Mouse (Mus musculus) liver, embryonic 16.5 days (tissue): ENCODE results near the gene Eps8. TPM values are rescaled to one million over a fixed set of nuclear protein-coding genes. Genes with fewer than 3 reads are reported as not detected.

Experiments
- ATAC-seq: fragments of 200-750 bp; cut with Nextera tagmentation; 2 replicates; pipeline ENCODE4 v1.8.0; 2017; ENCODE audit warnings: low read depth, mild to moderate bottlenecking, moderate number of reproducible peaks, moderate library complexity
- H3K27ac ChIP-seq: fragments of 300-500 bp; sonication (generic); 2 replicates; pipeline ENCODE4 v1.5.1; 2014; ENCODE audit warnings: mild to moderate bottlenecking, low read length
- H3K27me3 ChIP-seq: fragments of 300-500 bp; sonication (generic); 2 replicates; pipeline ENCODE4 v1.6.1; 2014; ENCODE audit warnings: low read depth, low read length, mixed read lengths; ENCODE audit not compliant: control insufficient read depth, insufficient read depth
- H3K36me3 ChIP-seq: fragments of 300-500 bp; sonication (generic); 2 replicates; pipeline ENCODE4 v1.6.1; 2014; ENCODE audit warnings: mild to moderate bottlenecking; ENCODE audit not compliant: control insufficient read depth, insufficient read depth
- H3K4me1 ChIP-seq: fragments of 300-500 bp; sonication (generic); 2 replicates; pipeline ENCODE4 v1.6.1; 2014; ENCODE audit warnings: low read depth, low read length, mixed read lengths; ENCODE audit not compliant: control insufficient read depth
- H3K4me2 ChIP-seq: fragments of 300-500 bp; sonication (generic); 2 replicates; pipeline ENCODE4 v1.6.1; 2014; ENCODE audit warnings: low read depth, low read length, mixed read lengths
- H3K4me3 ChIP-seq: fragments of 300-500 bp; sonication (generic); 2 replicates; pipeline ENCODE4 v1.5.1; 2014; ENCODE audit warnings: low read depth, mild to moderate bottlenecking, low read length
- H3K9ac ChIP-seq: fragments of 300-500 bp; sonication (generic); 2 replicates; pipeline ENCODE4 v1.6.1; 2014; ENCODE audit warnings: low read depth, low read length
- H3K9me3 ChIP-seq: fragments of 300-500 bp; sonication (generic); replicated peaks from 2 replicates; pipeline ENCODE4 v1.6.1; 2016; ENCODE audit warnings: low read length; ENCODE audit not compliant: control insufficient read depth
- WGBS: fragments of 180-500 bp; shearing (Covaris S2); extraction: QIAGEN DNeasy Blood & Tissue Kit; methylation state at CpG from one replicate; pipeline ENCODE4 v1.1.7; 2014; ENCODE audit not compliant: insufficient replicate concordance; 5-methylcytosine and 5-hydroxymethylcytosine counted together
- polyA plus RNA-seq: library from polyadenylated mRNA; unstranded; fragments of >200 nt; fragmentation: Nextera tagmentation; extraction: Ambion mirVana; gene quantifications from 2 replicates; pipeline ENCODE4 v1.2.1, GENCODE M21; 2015

Gene Eps8
- polyA plus RNA-seq, 1 experiment from 2014 or later: 3.7 TPM

DNA sequence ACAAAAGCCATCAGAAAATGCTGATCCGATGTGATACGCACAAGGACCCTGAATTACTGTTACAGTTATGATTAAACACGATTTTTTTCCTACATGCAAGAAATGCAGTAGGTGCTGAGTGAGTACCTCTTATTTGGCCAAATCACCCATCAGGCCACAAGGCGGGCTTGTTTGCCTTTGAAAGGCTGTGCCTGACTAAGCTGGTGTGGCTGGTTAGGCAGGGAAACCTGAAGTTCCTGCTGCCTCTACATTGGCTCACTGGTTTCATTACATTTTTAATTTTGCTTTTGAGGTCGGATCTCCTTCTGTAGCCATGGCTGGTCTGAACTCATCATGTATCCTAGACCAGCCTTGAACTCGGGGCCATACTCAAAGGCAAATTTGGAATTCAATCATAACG, 151.7 kb downstream of the Eps8 start:
- WGBS: 69% methylated on average over 7 of the region's 7 CpGs
- Histone ChIP-seq H3K9ac (no peak overlapping the region), H3K27ac (no peak overlapping the region), H3K9me3 (no peaks in the 10 kb centered on the region), H3K4me3 (no peak overlapping the region), H3K4me1 (no peaks in the 10 kb centered on the region), H3K27me3 (no peaks in the 10 kb centered on the region), H3K36me3 (no peaks in the 10 kb centered on the region), H3K4me2 (no peak overlapping the region)
- ATAC-seq: no peak

DNA sequence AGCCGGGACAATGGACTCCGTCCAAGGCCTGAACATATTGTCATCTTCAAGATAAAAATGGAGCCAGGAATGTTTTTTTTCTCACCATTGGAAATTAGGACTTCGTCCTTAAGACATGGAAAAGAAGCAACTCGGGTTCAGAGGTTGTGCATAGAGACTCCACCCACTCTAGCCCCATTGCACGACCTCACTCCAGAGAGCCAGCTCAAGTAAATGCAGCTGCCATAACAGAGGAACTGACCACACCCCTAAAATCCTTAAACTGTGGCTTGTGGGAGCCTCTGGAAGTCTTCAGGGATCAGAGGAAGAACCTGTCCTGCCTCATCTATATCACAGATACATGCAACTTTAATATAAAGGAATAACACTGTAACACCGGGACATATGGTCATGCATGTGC, 155.9 kb downstream of the Eps8 start:
- Histone ChIP-seq H3K27me3 (no peaks in the 10 kb centered on the region), H3K9ac (no peak overlapping the region), H3K9me3 (no peaks in the 10 kb centered on the region), H3K27ac (no peak overlapping the region), H3K4me3 (no peak overlapping the region), H3K4me1 (no peaks in the 10 kb centered on the region), H3K36me3 (no peaks in the 10 kb centered on the region), H3K4me2 (no peak overlapping the region)
- ATAC-seq: no peak
- 54% methylated on average over 6 of the region's 6 CpGs for WGBS

DNA sequence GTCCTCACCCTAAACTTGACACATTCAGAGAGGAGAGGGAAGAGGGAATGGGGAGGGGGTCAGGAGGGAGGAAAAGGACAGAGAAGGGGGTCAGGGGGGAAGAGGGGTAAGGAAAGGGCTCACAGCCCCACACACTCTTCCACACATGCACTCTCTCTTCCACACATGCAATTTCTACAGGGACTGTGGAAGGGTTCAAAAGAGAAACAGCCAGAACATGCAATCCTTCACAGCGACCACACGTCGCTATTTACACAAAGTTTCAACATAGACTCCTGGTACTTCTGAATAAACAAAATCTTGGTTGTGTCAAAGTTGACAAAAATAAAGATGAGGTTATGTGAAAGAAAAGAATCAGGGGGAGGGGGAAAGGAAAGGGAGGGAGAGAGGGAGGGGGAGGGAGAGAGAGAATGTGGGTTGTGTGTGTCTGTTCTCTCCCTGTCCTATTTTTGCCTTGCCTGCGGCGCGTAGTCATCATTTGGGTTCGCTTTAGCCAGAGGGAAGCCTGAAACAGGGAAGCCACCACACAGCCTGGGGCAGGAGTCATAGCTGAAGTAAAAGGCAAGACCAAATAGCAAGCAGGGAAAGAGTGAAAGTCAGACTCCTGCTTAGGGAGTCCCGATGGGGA, 157.4 kb downstream of the Eps8 start:
- Histone ChIP-seq H3K4me2 (no peak overlapping the region), H3K27ac (no peak overlapping the region), H3K9me3 (no peaks in the 10 kb centered on the region), H3K9ac (no peak overlapping the region), H3K4me3 (no peak overlapping the region), H3K27me3 (no peaks in the 10 kb centered on the region), H3K36me3 (no peaks in the 10 kb centered on the region), H3K4me1 (no peaks in the 10 kb centered on the region)
- ATAC-seq: no peak
- 79% methylated on average over 8 of the region's 8 CpGs for WGBS

DNA sequence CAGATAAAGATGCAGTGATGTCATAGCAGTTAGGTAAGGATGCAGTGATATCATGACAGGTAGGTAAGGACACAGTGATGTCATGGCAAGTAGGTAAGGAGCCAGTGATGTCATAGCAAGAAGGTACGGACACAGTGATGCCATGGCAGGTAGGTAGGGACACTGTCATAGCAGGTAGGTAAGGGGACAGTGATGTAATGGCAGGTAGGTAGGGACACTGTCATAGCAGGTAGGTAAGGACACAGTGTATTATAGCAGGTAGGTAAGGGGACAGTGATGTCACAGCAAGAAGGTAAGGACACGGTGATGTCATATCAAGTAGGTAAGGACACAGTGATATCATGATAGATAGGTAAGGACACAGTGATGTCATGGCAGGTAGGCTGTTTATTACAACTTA, 158.1 kb downstream of the Eps8 start:
- ATAC-seq: no peak
- 82% methylated on average over 2 of the region's 2 CpGs for WGBS
- Histone ChIP-seq H3K4me3 (no peak overlapping the region), H3K4me1 (no peaks in the 10 kb centered on the region), H3K9ac (no peak overlapping the region), H3K9me3 (no peaks in the 10 kb centered on the region), H3K27me3 (no peaks in the 10 kb centered on the region), H3K27ac (no peak overlapping the region), H3K36me3 (no peaks in the 10 kb centered on the region), H3K4me2 (no peak overlapping the region)

DNA sequence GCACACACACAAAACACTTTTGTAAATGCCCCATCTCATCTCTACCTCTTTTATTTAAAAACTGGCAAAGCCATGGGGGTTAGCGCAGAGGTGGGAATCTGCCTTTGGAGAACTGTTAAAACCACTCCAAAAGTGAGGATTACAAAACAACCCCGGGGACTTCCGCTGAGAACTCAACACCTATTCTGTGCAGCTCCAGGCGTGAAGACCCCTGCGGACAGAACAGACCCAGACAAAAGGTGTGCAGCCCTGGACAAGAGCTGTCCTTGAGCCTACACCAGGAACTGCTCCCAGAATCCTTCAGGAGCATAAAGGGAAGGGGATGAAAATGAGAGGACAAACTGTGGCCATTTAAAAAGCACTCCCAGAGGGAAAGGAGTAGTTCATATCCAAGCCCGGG, 159.4 kb downstream of the Eps8 start:
- Histone ChIP-seq H3K4me2 (no peak overlapping the region), H3K9ac (no peak overlapping the region), H3K9me3 (no peaks in the 10 kb centered on the region), H3K36me3 (no peaks in the 10 kb centered on the region), H3K4me1 (no peaks in the 10 kb centered on the region), H3K4me3 (no peak overlapping the region), H3K27me3 (no peaks in the 10 kb centered on the region), H3K27ac (no peak overlapping the region)
- ATAC-seq: no peak
- 66% methylated on average over 6 of the region's 6 CpGs for WGBS

DNA sequence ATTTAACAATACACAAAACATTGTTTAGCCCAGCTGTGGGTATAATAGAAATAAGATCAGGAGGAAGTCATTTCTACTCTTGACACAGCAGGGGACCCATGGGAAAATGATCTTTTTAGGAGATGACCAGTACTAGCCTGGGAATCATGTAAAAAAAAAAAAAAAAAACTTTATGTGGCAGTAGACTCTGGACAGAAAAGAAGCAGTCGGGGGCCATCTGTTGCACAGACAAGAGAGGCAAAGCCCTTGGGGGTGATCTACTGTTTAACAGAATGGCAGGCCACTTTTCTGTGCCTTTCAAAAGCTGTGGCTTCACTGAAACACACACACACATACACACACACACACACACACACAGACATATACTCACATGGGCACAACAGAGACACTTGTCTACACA, 159.9 kb downstream of the Eps8 start:
- Histone ChIP-seq H3K4me3 (no peak overlapping the region), H3K4me1 (no peaks in the 10 kb centered on the region), H3K9ac (no peak overlapping the region), H3K36me3 (no peaks in the 10 kb centered on the region), H3K27ac (no peak overlapping the region), H3K9me3 (no peaks in the 10 kb centered on the region), H3K27me3 (no peaks in the 10 kb centered on the region), H3K4me2 (no peak overlapping the region)
- no peak for ATAC-seq
- WGBS: 73% methylated on average over 1 of the region's 1 CpGs

DNA sequence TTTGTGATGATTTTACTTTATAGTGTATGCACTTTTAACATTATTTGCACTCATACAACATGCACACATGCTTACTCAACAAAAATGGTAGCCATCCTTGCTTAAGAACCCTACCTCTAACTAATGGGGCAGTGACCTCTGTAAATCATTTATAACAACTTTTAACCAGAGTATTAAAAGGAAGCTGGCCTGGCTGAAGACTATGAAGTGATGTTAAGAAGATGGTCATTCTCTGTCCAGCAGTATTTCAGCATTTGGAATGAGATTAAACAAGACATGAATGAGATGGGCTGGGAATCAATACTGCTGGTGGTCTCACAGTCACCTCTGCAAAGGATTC, 160.6 kb downstream of the Eps8 start:
- no peak overlapping the region for H3K4me2 ChIP-seq
- H3K27ac ChIP-seq: no peak overlapping the region
- H3K27me3 ChIP-seq: no peaks in the 10 kb centered on the region
- no peak for ATAC-seq
- H3K9ac ChIP-seq: no peak overlapping the region
- no peaks in the 10 kb centered on the region for H3K9me3 ChIP-seq
- H3K4me3 ChIP-seq: no peak overlapping the region
- no peaks in the 10 kb centered on the region for H3K4me1 ChIP-seq
- no peaks in the 10 kb centered on the region for H3K36me3 ChIP-seq

DNA sequence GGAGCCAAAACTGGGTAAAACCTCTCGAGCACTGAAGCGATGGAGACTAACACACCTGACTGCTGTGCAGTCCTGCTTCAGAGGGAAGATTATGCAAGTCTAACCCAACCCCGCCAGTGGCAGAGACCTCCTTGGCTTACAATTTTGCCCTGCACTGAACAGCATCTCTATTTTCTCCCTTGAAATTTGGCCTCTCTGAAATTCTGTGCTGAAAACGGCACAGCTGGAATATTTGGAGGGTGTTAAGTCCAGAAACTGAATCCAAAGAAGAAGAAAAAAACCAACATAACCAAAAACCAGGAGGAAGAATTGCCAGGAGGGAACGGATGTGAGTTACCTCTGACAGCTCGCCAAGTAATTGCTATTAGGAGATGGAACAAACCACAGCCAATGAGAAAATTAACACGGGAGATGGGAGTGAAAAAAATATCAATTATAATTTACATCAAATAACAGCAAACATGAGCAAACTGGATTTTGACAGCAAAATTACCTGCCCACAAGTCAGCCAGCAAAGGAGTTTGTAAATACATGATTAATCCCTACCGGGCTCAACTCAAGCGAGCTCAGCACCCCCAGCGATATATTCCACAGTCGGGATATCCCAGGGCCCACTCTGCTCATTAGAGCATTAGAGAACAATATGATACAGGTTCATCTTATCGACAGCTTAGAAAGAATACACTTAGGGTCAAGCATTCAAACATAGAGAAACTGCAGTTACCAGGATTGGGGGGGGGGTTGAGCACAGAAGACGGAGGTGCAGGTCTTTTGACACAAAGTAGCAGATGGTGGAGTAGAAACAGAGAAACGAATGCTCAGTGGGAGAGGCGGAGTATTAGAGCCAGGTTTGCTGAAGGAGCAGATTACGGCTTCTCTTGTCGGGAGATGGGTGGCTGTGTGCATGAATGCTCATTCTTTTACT, 161.2 kb downstream of the Eps8 start:
- Histone ChIP-seq H3K27ac (no peak overlapping the region), H3K27me3 (no peaks in the 10 kb centered on the region), H3K9me3 (no peaks in the 10 kb centered on the region), H3K4me1 (no peaks in the 10 kb centered on the region), H3K9ac (no peak overlapping the region), H3K4me3 (no peak overlapping the region), H3K4me2 (no peak overlapping the region), H3K36me3 (no peaks in the 10 kb centered on the region)
- ATAC-seq: no peak
- 73% methylated on average over 17 of the region's 17 CpGs for WGBS

DNA sequence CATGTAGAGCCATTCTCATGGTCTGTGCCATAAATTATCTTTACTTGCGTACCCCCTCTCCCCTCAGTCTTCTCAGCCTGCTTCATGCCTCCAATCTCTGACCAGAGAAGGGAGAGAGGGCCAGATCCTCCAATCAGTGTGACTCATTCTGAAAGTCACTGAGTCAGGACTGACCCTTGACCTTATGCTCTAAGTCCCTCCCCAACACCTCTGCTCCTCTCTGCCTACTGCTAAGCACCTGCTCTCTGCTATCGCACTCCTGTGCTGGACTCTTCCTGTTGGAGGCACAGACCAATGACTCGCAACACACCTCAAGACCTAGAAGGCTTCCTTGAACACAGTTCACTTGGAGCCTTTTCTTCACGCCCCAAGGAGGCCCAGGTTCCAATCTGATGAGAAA, 162.1 kb downstream of the Eps8 start:
- no peak overlapping the region for H3K27ac ChIP-seq
- ATAC-seq: no peak
- H3K4me1 ChIP-seq: no peaks in the 10 kb centered on the region
- no peak overlapping the region for H3K4me3 ChIP-seq
- no peaks in the 10 kb centered on the region for H3K9me3 ChIP-seq
- no peak overlapping the region for H3K9ac ChIP-seq
- no peaks in the 10 kb centered on the region for H3K36me3 ChIP-seq
- no peak overlapping the region for H3K4me2 ChIP-seq
- WGBS: 71% methylated on average over 4 of the region's 4 CpGs
- H3K27me3 ChIP-seq: no peaks in the 10 kb centered on the region
